Mouse (Mus musculus) embryonic fibroblast, embryonic 13.5 days (primary cell): ENCODE measurements around the gene Nhsl2.

Experiments
- CTCF ChIP-seq: IDR thresholded peaks from 2 replicates; pipeline ENCODE4 v1.5.1; 2011; ENCODE audit warnings: mild to moderate bottlenecking, control low read depth, low read length, moderate library complexity, borderline replicate concordance; ENCODE audit not compliant: insufficient read depth
- POLR2A ChIP-seq: IDR thresholded peaks from 2 replicates; pipeline ENCODE4 v1.6.1; 2011; ENCODE audit warnings: low read depth, mild to moderate bottlenecking, control low read depth, low read length, moderate library complexity

DNA sequence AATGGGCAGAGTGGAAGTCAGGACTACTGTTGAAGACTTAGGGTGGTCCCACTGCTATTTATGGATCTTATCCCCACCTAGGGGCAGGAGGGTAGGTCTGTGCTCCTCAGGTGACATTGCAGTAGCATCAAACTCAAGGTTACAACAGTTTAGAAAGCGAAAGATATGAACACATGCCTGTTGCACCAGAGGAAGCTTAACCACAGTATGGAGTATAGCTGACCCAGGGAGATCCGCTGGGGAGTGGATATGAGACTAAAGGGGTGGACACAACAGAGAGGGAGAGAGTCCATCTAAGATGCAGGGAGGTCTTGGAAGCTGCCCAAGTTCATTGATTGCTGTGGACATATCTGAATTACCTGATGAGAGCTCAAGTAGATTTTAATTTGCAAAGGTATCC is 204.2 kb downstream of the Nhsl2 start:
- TF ChIP-seq CTCF (no peak), POLR2A (no peak)
